Mouse (Mus musculus) left cerebral cortex, postnatal 14 days (tissue): ENCODE results near the gene Uba52. TPM values are rescaled to one million over a fixed set of nuclear protein-coding genes. Genes with fewer than 3 reads are reported as not detected.

Experiments used
- DNase-seq, 2 experiments: peaks; one replicate each; pipeline ENCODE4 v3.0.0; 2021 to 2022; ENCODE audit warnings: low spot score in 2 of 2, mixed read lengths in 1 of 2
- intact Hi-C: fragments of 180-260 bp; cut with DNase I; formaldehyde crosslinking; loops from one replicate; pipeline ENCODE4 v1.15.1; 2025
- total RNA-seq, 2 experiments: library from RNA; stranded (reverse); gene quantifications; 2 replicates each; pipeline ENCODE4 v1.2.3; 2021

Gene Uba52
- total RNA-seq, 2 experiments from 2014 or later: 967 to 1,028 TPM

DNA sequence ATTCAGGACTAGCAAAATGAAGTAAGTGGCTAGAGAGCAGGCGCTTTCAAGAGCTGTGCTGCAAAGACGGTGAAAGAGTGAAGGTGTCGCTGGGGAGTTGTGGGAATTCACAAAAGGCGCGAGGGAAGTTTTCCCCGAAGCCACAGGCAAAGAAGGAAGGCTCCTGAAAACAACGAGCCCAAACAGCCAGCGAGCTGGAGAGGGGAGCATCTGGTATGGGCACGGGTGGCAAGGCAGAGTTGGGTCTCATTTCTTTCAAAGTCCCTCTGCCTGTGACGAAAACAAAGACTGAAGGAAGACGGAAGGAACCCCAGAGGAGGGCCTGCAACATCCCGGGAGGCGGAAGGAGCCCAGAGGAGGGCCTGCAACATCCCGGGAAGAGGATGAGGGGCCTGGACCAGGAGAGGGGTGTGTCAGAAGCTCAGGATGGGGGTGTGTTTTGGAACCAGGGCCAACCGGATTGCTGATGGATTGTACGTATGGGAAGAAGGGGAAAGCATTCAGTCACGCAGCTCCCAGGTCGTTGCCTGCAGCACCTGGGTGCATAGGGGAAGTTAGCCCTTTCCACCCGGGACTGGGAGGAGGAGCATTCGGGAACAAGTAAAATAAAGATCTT lies 19.6 kb downstream of the Uba52 start:
- intact Hi-C loops: no loop called here

DNA sequence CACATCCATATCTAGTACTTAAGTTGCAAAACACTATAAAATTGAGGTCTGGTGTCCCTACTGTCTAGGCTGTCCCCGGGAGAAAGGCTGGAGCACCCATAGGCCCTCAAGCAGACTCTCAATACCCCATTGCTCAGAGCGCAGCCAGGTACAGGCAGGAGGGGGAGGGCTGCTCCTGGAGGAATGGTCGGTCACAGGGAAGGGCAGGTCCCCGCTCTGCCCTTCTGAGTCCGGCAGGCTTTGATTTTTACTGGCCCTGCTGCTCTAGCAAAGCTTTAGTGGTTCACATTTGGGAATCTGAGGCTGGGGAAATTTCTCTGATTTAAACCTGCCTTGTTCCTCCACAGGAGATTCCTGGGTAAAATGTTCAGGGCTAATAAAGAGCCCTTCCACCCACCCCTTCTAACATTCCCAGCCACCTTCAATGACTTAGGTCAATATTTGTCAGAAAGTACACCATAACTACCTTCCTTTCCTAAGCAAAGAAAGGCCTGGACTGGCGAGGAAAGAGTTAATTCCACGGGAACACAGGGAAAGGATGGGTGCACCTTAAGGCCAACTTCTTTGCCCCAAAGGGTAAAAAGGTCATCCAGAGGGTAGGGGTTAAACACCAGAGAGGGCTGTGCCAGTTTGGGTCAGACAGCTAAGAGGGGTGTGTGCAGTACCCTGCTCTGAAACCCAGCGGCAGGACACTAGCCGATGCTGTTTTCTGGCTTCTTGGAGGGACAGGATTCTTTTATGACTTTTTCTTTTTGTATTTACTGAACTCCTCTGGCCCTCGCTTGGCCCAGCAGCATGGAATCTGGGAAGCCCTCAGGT lies 20.3 kb downstream of the Uba52 start:
- intact Hi-C loops: no loop called here

More for the DNA sequence above, 19.6 kb downstream of the Uba52 start:
- no peak for DNase-seq

DNA sequence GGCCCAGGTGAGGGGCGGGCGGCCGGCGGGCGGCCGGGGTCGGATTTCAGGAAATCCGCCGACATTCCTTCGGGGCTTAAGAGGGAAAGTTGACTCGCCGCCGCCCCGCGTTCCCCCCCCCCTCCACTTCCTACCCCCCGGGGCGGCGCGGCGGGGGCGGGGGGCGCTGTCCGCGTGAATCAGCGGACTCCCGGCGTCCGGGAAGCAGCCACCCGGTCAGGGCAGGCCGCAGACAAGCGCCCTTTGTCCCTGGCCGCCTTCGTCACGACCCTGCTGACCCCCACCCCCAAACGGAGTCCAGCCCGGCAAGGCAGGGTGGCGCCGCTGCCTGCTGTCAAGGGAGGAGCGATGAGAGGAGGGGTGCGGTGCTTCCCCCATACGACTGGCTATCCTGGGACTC lies 21.0 kb downstream of the Uba52 start:
- no peak for DNase-seq
- intact Hi-C loops: no loop called here

More for the DNA sequence above, 20.3 kb downstream of the Uba52 start:
- no peak for DNase-seq

DNA sequence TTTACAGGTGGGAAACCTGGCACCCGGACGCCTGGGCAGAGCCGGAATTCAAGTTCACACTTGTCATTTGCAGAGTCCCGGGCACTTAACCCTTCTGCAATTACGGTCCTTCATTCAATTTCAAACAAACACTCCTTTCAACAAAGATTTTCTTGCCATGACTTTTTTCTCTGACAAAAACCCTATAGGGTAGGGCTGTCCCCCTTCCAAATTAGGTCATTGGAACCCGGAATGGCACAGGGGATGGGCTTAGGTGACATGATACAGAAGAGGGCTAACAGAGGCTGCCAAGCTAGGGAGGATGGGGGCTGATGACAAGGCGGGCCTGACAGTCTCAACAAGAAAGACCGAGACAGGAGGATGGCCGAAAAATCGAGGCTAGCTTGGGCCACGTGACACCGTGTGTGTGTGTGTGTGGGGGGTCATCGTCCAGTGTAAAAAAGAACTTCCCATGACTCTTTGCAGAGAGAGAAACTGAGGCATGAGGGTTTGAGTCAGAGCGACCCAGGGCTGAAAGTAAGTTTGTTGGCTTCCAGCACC lies 21.6 kb downstream of the Uba52 start:
- intact Hi-C loops: no loop called here
- no peak for DNase-seq

DNA sequence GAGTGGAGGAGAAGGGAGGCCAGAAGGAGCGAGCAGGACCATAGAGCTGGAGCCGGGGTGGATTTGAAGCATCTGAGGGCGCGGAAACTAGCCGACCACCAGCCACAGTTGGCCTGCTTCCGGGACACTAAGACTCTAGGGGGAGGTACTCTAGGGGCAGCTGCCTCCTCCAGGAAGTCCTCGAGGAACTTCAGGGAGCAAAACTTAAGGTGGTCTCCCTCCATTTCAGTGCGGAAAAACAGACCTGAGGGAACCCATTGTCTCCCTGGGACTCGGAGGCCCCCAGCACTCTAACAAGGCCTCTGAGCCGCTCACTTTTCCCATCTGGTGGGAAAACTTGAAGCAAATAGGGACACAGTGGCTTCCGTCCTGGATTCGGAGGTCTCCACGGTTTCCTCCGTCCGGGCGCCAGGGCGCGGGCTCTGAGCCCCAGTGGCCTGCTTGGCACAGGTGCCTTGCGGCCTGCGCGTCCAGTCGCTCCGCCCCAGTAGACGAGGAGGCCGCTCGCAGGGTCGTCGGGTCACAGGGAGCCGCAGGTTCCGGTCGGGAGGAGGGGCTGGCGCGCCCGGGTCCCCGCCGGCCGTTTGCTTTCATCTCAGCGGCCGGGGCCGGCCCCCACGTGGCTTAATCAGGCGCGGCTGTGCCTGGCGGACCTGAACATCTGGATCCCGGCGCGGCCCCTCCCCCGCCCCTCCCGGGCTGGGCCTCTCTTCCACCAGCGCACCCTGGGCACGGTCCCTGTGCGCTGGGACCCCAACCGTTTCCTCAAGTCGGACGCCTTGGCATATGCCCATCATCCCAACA lies 22.4 kb downstream of the Uba52 start:
- intact Hi-C loops: no loop called here
- DNase-seq: no peak

DNA sequence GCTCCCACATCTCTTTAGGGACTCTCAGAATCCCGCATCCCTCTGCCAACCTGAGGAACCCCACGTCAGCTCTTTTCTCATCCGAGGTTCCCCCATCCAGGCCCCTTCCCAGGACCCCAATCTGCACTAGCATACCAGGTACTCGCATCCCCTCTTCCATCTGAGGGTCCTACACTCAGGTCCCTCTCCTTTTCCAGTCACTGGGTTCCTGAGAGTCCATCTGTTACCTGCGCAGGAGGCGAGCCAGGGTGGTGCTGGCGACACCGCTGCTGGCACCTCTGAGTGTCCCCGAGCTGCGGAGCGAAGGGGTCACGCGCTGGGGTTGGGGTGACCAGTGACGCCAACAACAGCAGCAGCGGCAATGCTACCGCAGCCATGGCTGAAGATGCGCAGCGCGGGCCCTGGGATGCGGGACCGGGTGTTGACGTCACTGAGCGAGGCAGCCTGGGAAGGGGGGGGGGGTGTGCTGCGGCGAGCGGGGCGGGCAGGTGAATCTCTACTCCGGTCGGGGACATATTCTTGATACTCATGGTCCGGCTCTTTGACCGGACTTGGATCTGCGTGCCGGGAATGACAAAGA lies 23.6 kb downstream of the Uba52 start, which contains the start of gene Tmem59l:
Gene Tmem59l (minus strand): TSS at position 418 of the 580 bp plus-strand sequence.
- intact Hi-C loops: no loop called here
- peak in 1 of 2 experiments; percentile 66 for DNase-seq

DNA sequence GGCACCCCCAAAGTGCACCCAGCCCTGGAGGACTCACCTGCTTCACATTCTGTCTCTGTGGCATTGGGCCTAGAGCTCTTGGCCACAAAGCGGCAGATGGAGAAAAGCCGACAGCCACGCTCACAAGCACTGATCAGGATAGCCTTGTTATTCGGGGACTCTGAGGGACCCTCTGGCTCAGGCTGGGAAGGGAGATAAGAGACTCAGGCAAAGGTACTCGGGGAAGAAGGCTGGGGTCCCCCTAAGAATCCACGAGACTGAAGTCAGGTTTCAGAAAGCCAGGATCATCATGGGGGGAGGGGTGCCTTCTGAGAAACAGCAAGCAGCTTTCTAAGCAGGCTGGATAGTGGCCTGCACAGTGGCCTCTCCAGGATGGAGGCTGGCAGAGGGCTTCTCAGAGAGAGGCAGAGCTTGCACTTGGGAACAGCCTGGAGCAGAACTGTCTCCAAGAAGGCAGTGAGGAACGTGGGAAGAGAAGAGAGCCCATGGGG lies 24.4 kb downstream of the Uba52 start:
- intact Hi-C loops: no loop called here
- DNase-seq: no peak

DNA sequence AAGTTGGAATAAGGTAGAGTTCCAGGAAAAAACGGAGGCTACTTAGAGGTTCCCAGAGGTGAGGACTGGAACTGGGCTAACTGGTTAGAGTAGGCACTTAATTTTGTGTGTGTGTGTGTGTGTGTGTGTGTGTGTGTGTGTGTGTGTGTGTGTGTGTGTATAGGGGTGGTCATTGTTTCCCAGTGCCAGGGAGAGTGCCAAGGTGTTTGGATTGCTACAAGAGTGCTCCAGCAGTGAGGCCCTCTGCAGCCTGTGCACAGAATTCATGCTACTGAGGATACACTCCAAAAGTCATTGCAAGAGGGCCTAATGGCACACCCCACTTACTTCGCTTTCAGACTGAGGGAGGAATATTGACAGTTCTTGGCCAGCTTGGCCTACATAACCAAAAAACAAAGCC lies 27.7 kb downstream of the Uba52 start:
- DNase-seq: no peak
- intact Hi-C loops: no loop called here

DNA sequence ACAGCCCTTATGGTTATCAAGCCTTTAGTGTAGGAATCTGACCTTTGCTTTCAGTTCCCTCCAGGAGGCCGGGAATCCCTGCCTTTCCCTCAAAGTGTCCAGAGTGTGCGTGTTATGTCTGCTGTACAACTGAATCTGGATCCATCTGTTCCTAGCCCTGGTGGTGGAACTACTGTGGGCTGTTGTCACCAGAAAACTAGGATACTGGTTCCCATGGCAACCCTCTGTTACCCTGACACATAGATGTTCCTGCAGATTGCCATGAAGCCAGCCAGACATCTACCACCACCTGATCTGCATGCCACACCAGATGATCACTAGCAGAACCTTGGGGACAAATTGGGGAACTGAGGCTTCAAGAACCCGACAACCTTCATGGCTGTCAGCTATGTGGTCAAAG lies 28.7 kb downstream of the Uba52 start:
- DNase-seq: peak; percentile 71 to 94

DNA sequence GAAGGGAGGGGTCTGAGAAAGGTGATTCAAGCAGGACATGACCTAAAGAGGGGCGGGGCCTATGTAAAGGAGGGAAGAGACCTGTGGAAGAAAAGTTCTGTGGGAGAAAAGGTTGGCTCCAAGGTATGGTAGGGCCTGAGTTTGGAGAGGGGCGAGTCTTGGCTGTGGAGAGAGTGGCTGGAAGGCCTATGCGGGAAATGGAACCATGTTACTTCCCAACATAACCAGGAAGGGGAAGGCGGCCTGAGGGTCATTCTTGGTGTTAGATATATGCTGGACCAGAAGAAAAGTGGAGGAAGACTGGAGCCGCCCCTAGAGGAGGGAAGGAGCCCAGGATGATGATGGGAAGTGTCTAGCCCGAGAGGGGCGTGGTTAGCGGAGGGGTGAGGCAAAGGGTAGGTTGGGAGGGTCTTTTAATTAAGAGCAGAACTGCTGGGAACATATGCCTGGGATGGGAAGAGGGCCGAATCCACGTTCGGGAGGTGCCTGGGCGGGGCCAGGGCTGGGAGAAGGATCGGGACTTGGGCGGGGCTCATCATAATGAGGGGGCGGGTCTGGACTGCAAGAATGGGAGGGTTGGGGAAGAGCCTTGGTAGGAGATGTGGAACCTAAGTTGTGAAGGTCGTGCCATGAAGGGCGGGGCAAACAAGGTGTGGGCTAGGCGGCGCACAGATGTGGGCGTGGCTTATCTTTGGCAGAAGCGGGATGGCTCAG lies 33.2 kb downstream of the Uba52 start:
- intact Hi-C loops: no loop called here
- DNase-seq: no peak

More for the DNA sequence above, 28.7 kb downstream of the Uba52 start:
- intact Hi-C loops: no loop called here

DNA sequence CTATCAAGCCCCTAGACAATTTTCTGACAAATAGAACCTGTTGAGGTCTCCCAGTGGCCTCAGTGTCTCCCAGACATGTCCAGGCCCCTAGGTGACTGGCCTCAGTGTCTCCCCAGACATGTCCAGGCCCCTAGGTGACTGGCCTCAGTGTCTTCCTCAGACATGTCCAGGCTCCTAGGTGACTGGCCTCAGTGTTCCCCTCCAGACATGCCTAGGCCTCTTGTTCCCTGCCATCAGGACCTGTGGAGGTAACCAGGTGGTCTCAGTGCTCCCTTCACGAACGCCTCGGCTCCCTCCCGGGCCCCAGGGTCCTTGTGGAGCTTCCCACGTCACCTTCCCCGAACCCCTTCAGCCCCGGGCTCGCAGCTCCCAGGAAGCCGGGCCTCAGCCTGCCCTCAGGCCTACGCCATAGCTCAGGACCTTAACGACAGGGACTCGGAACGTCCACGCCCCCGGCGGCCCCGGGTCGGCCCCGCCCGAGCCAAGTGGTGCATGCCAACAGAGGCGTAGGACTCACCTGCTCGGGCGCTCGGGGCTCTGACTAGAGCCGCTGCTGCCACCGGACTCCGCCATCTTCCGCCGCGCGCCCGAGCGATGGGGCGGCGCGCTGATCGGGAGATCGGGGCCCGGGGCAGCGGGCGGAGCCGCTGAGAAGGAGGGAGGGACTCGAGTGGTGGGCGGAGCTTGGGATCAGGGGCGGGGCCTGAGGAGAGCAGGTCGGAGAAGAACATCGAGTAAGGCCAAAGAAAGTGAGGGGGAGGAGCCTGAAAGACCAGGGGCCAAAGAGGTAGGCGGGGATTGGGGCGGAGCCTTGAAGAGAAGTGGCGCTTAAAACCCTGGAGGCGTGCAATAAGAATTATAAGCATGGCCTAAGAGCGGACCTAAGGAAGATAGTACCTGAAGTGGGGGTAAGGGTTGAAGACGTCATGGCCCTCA lies 34.0 kb downstream of the Uba52 start, which contains the start of gene Klhl26:
Gene Klhl26 (minus strand): TSS at position 636 of the 936 bp plus-strand sequence.
- DNase-seq: peak; percentile 88 to 90
- intact Hi-C loops: no loop called here

DNA sequence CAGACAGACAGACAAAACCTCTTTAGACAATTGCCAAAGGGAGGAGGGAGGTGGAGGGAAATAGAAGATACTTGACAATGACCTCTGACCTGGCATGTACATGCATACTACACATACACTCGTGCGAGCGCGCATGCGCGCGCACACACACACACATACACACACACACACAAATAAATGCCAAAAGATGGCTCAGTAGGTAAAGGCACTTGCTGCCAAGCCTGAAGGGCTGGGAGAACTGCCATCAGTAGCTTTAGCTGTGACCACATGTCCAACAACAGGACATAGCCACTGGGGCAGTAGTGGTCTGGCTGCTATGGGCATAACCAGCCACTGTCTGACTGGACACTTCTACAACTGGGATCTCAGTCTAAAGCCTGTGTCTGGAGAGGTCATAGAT lies 38.7 kb downstream of the Uba52 start:
- DNase-seq: no peak
- intact Hi-C loops: no loop called here

DNA sequence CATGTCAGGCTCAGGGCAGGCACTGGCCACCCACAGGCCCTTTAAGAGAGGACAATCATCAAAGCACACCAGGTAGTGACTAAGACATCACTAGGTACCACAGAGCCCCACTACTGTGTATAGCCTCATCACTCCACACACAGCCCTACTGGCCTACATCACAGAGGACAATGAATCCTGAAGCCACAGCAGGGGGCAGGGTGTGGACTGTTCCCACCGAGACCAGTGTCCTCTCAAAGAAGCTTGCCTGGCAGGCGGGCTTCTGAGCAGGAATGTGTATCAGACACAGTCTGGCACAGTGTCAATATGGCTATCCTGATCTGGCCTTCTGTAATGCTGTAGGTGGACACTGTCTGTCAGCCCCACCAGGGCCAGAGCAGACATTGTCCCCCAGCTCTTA lies 40.7 kb downstream of the Uba52 start:
- DNase-seq: no peak
- intact Hi-C loops: no loop called here

DNA sequence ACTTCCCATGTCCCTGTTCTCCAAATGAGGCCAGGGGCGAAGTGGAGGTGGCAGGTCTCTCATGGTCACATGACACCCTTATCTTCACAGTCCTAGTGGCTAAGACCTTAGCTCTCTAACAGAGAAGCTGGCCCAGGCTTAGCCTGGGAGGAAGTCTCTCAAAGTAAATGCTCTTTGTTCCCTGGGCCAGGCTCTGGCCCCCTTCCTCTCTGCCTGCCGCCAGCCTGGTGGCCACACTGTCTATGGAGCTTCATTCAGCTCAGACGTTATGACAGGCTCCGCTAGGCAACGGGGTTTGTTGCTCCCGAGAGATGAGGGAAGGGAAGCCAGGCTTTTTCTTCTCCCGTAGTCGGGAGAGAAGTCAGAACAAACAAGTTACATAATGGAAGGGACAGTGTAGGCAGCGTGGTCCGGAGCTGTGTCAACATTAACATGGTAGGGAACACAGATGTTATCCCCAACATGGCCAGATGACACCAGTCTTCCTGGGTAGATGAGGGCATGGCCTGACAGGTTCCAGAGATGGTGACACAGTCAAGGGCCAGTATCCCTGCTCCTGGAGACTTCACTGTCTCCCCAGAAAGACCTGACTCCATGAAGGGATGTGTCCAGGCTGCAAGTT lies 41.2 kb downstream of the Uba52 start:
- intact Hi-C loops: no loop called here
- no peak for DNase-seq

DNA sequence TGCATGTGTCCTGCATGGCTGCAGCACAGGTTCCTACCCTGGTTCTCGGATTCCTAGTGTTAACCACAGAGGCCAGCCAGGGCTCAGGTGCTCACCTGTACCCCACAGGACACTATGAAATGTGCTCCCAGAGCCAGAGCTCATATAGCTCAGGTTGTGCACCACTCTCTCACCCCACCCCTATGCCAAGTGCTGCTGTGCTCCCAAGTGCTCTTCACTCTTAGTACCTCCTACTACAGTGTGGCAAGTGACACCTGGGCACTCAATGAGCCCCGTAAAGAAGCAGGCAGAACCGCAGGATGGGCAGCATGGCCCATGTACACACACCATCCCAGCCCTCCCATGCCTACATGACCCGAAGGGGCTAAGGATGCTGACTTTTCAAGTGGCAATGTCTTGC lies 41.9 kb downstream of the Uba52 start:
- intact Hi-C loops: no loop called here
- DNase-seq: no peak

DNA sequence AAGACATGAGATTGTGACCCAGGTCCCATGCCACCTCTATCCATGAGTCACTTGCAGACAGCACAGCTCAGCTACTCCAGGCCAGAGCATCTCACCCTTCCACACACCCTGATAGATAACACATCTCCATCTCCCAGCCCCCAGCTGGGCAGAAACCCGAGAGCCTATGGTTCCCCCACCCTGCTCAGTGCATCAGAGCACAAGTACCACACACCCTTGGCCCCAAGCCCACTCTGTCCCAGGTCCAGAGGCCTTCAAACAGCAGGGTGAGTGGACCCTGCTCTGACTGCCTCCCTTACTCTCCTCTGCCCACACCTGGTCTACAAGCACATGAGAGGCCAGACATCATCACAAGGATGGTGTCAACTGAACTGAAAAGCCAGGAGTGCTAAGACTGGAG lies 42.7 kb downstream of the Uba52 start:
- DNase-seq: no peak
- intact Hi-C loops: no loop called here

DNA sequence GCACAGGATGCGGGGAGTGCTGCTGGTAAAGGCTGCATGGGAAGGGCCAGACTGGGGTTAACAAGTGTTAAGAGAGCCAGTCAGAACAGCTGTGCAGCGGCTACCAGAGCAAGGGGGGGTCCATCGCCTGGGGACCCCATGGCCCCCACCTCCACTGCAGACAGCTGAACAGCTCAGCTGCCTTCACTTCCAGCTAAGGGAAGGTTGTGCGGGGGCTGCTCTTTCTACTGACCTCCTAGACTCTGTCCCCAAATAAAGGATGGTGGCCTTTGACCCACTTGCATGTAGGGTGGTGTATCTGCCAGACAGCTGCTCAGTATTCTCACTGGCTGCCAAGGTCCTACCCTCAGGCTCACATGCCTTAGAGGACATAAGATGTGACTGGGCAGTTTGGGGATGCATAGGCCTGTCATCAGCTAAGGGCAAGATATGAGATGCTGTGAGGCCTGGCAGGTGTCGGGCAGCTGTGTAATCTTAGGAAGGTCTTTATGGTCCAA lies 43.3 kb downstream of the Uba52 start:
- intact Hi-C loops: no loop called here
- no peak for DNase-seq
